Mouse (Mus musculus) midbrain, embryonic 14.5 days (tissue): Measurements from ENCODE around the gene Fance. TPM values are rescaled to one million over a fixed set of nuclear protein-coding genes. Genes with fewer than 3 reads are reported as not detected.

Experiments
- ATAC-seq: fragments of 200-750 bp; cut with Nextera tagmentation; 2 replicates; pipeline ENCODE4 v1.8.0; 2017; ENCODE audit warnings: moderate number of reproducible peaks, moderate library complexity; ENCODE audit not compliant: low FRiP score, low TSS enrichment
- DNase-seq: peaks from one replicate; pipeline ENCODE4 v3.0.0-alpha.2; 2015
- H3K27ac ChIP-seq: fragments of 300-500 bp; sonication (generic); replicated peaks from 2 replicates; pipeline ENCODE4 v1.5.1; 2014; ENCODE audit warnings: mild to moderate bottlenecking, low read depth, low read length, moderate library complexity
- H3K27me3 ChIP-seq: fragments of 300-500 bp; sonication (generic); 2 replicates; pipeline ENCODE4 v1.6.1; 2014; ENCODE audit warnings: low read length, control low read depth, mixed read lengths; ENCODE audit not compliant: control insufficient read depth, insufficient read depth
- H3K36me3 ChIP-seq: fragments of 300-500 bp; sonication (generic); 2 replicates; pipeline ENCODE4 v1.6.1; 2014; ENCODE audit warnings: low read length, control low read depth; ENCODE audit not compliant: control insufficient read depth, insufficient read depth
- H3K4me1 ChIP-seq: fragments of 300-500 bp; sonication (generic); 2 replicates; pipeline ENCODE4 v1.6.1; 2014; ENCODE audit warnings: mild to moderate bottlenecking, antibody characterized with exemption, low read length, control low read depth; ENCODE audit not compliant: control insufficient read depth, insufficient read depth
- H3K4me2 ChIP-seq: fragments of 300-500 bp; sonication (generic); 2 replicates; pipeline ENCODE4 v1.6.1; 2014; ENCODE audit warnings: mild to moderate bottlenecking, low read length, moderate library complexity
- H3K4me3 ChIP-seq: fragments of 300-500 bp; sonication (generic); replicated peaks from 2 replicates; pipeline ENCODE4 v1.5.1; 2014; ENCODE audit warnings: low read depth, low read length
- H3K9ac ChIP-seq: fragments of 300-500 bp; sonication (generic); replicated peaks from 2 replicates; pipeline ENCODE4 v1.6.1; 2014; ENCODE audit warnings: mild to moderate bottlenecking, low read length, moderate library complexity
- H3K9me3 ChIP-seq: fragments of 300-500 bp; sonication (generic); 2 replicates; pipeline ENCODE4 v1.6.1; 2016; ENCODE audit warnings: low read length, control low read depth, mixed read lengths; ENCODE audit not compliant: control insufficient read depth
- WGBS: fragments of 180-500 bp; shearing (Covaris S2); extraction: QIAGEN DNeasy Blood & Tissue Kit; methylation state at CpG from one replicate; pipeline ENCODE4 v1.1.7; 2014; 5-methylcytosine and 5-hydroxymethylcytosine counted together
- polyA plus RNA-seq: library from polyadenylated mRNA; unstranded; fragments of >200 nt; fragmentation: Nextera tagmentation; extraction: Ambion mirVana; gene quantifications from 2 replicates; pipeline ENCODE4 v1.2.1, GENCODE M21; 2014

Gene Fance
- polyA plus RNA-seq, 1 experiment from 2014 or later: 24.3 TPM

GRCm38 (mm10) chr17:28375592-28376061, 62.3 kb downstream of the Fance start:
- no peak overlapping the region for H3K4me2 ChIP-seq
- no peaks in the 10 kb centered on the region for H3K9me3 ChIP-seq
- H3K4me3 ChIP-seq: no peak overlapping the region
- no peaks in the 10 kb centered on the region for H3K4me1 ChIP-seq
- WGBS: 16% methylated on average over 17 of the region's 17 CpGs
- H3K27me3 ChIP-seq: peaks cover 12% of the 10 kb centered on the region
- no peak overlapping the region for H3K27ac ChIP-seq
- ATAC-seq (no peak), DNase-seq (no peak)
- H3K9ac ChIP-seq: no peak overlapping the region
- H3K36me3 ChIP-seq: no peaks in the 10 kb centered on the region

Other genes with a start within 250 kb of the Fance start
- 0.88 and 1.1 TPM in 2 replicates for gene Tcp11, start 232.9 kb upstream of the Fance start, polyA plus RNA-seq
- 7.3 and 8.0 TPM in 2 replicates for gene Scube3, start 171.4 kb upstream of the Fance start, polyA plus RNA-seq
- 41.8 and 51.9 TPM in 2 replicates for gene Zfp523, start 136.4 kb upstream of the Fance start, polyA plus RNA-seq
- gene Def6, start 105.7 kb upstream of the Fance start, polyA plus RNA-seq: 3.2 and 3.5 TPM in 2 replicates
- gene Ppard, start 80.8 kb upstream of the Fance start, polyA plus RNA-seq: 1.2 and 1.5 TPM in 2 replicates
- 401 and 423 TPM in 2 replicates for gene Rpl10a, start 15.0 kb downstream of the Fance start, polyA plus RNA-seq
- 0.78 and 1.7 TPM in 2 replicates for gene Tead3, start 37.3 kb downstream of the Fance start, polyA plus RNA-seq
- 1.4 and 1.5 TPM in 2 replicates for gene Tulp1, start 51.7 kb downstream of the Fance start, polyA plus RNA-seq
- gene Fkbp5, start 204.0 kb downstream of the Fance start, polyA plus RNA-seq: 11.6 and 22.2 TPM in 2 replicates
- not detected in 2 replicates for gene Armc12, start 217.3 kb downstream of the Fance start, polyA plus RNA-seq
- gene Clpsl2, start 235.9 kb downstream of the Fance start, polyA plus RNA-seq: not detected in 2 replicates
- gene Clps, start 247.2 kb downstream of the Fance start, polyA plus RNA-seq: not detected in 2 replicates